Mouse (Mus musculus): ENCODE measurements around the gene Pitpnc1.

The Pitpnc1 gene

DNA sequence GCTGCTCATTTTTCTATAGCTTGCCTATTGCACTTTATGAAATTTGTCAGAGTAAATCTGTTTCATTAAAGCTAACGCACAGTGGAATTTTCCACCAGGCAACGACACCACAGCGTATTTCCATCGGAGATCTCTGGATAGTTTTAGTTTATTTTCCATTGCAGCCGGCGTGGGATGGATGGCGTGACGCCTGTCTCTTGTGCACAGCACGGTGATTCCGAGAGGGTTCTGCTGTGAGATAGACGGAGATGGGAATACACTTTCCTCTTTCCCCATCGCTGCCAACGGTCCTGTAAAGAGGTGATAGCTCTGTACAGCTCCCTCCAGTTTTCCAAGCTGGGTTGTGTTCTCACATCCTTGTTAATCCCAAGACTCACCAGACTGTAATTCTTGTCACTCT, 138.2 kb downstream of the Pitpnc1 start:
- DNase-seq (ENCODE audit: low read depth, low spot score) = no peak

DNA sequence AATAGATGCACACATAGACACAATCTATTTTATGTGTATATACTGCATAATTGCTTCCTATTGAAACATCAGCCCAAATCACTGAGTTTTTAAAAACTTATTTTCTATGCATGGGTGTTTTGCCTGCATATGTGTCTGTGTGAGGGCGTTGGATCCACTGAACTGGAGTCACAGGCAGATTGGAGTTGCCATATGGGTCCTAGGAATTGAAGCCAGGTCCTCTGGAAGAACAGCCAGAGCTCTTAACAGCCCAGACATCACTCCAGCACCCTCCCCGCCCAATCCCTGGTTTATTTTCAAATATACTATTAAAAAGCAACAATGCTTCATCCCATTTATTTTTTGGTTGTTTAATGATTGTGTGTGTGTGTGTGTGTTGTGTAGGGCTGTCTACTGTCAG, 139.1 kb downstream of the Pitpnc1 start:
- DNase-seq (ENCODE audit: low read depth, low spot score) = no peak

DNA sequence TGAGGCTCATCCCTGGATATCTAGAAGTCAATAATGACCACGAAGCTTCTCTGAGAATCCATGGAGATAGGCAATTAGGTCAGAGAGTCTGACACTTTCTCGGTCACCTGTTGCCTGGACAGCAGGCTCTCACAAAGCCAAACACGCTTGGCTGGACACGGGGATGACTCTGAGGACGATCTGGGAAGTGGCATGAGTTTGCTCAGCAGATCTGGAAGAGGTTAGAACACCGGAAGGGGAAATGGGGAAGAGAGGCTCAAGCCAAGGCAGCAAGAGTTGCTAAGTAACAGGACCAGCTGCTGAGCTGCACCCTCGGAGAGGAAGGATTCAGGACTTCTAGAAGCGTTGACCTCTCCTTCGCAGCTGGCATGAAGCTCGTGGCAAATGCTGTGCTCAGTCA, 143.2 kb downstream of the Pitpnc1 start:
- DNase-seq (ENCODE audit: low read depth, low spot score) = no peak

DNA sequence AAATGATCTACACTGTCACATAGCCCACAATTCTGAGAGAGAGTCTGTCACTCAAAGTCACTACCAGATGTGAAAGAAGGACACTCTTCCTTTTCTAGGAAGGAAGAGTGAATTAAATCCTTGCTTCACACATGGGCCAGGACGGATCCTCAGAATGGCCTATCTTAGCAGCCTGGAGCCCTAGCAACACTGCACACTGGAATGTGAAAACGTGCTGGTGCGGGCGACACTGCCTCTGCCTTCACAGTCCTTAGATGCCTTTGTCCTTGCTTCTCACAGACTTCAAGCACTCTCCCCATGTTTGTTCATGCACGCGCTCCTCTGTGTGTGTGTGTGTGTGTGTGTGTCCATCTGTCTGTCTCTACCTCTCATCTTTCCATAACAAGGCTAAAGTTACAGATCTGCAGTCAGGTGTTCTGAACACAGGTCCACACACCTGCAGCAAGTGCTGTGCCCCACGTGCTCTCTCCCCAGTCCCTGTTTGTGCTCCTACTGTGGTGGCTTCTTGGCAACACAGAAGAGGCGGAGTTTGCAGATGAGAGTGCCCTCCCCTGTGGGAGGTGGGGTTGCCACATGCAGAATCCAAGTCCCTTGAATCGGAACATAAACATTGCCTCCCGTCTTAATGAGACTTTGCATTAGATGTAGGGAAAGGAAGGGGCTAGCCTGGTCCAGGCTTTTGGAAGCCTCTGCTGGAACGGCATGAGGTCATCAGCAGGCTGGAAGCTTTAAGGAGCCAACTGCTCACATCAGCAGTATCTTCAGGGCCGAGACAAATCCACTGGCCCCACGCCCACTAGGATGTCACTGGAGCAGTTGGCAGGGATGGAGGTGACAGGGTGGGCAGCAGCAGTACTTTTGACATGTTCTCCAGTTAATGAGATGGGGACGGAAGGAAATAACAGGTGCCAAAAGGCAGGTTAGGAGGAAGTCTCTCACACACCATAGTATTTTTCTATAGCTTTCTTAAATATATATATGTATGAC, 144.5 kb downstream of the Pitpnc1 start:
- DNase-seq (ENCODE audit: low read depth, low spot score) = no peak

DNA sequence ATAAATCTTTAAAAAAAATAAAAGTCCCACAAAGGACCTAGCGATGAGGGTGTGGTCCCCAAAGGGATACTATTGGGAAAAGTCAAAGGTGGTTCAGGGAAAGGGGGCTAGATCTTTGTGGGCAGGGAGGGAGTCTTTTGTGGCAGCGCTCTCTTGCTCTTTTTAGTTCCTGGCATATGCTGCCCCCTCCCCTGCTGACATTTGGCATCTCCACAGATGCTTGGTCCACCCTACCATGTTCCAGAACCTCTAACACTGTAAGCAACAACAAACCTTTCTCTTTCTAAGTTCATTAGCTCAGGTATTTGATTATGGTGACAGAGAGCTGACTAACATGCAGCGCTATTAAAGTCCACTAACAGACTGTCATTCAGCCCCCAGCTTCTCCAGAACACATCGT, 145.3 kb downstream of the Pitpnc1 start:
- no peak for DNase-seq (ENCODE audit: low read depth, low spot score)

DNA sequence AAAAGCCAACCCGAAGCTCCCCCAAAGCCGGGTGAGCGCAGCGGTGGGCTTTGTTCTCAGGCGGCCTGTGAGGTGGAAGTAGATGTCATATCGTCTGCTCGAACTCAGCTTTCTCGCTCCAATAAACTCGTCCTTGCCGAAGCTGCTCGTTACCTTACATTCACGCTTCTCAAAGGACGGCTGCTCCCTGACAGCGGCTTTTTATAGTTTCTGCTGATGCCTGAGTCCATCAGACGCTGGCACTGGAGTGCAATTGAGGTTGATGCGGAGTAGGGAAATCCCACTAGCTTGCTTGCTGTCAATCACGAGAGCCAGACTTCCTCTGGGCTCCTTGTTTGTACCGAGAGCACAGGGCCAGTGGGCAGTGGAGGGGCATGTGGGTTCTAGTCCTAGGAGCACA, 147.3 kb downstream of the Pitpnc1 start:
- no peak for DNase-seq (ENCODE audit: low read depth, low spot score)

DNA sequence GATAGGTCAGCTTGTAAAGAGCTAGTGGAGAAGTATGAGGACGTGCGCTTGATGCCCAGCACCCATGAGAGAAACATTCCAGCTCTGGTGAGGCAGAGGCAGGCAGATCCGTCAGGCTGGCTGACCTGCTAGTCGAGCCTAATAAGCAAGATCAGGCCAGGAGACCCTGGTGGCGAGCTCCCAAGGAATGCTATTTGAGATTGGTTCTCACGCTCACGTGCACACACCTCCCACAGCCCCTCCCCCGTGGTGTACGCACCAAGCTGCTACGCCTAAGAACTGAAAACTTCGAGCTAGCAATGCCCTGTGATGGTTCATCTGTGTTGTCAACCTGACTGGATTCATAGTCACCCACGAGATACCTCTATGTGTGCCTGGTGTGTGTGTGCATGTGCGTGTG, 148.3 kb downstream of the Pitpnc1 start:
- DNase-seq (ENCODE audit: low read depth, low spot score) = no peak

DNA sequence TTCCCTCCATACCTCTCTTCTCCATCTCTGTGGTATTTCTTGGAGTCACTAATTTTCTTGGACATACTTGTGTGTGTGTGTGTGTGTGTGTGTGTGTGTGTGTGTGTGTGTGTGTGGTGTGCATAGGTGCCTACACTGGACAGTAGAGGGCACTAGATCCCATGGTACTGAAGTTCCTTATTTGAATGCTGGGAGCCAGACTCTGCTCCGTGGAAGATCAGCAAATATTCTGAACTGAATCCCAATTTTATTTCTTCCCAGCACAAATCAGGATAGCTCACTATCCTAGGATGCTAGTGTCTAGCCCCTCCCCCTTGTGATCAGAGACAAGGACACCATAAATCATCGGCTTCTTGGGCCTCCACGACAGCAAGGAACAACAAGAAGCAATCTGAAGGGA, 148.7 kb downstream of the Pitpnc1 start:
- DNase-seq (ENCODE audit: low read depth, low spot score) = no peak

DNA sequence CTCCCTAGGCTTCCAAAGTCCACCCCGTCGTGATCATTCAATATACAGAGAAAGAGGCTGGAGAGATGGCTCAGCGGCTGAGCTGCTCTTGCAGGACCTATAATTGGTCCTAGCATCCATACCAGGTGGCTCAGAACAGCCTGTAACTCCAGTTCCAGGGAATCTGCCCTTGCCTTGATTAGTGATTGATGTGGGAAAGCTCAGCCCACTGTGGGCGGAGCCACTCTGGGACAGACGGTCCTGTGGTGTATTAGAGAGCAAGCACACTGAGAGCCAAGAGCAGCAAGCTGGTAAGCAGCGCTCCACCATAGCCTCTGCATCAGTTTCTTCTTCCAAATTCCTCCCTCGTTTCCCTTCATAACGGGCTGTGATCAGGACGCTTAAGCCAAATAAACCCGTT, 150.6 kb downstream of the Pitpnc1 start:
- DNase-seq (ENCODE audit: low read depth, low spot score) = no peak

DNA sequence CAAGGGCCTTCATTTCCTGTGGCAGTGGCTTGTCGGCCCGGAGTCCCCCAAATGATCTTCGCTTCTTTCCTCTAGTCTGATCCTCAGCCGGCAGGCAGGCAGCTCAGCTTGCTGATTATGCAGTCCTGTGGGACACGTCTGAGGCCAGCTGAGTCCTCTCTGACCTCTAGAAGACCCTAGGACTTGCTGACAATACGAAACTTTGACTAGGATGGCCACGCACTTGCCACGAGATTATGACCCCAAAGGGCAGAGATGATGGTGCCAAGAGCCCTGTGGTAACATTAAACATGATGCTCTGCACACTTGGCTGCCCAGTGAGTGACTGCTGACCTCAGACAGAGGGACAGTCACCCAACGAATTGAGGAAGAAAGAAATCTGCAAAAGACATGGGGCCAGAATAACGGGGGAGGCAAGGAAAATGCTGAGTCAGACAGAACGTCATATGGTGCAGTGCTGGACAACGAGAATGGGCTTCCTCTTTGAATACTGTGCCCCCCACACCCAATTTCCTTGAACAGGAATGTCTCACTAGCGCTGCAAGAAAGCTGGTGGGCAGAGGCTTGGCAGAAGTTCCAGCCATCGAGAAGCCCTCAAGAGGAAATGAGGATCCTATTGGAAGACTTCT, 152.7 kb downstream of the Pitpnc1 start:
- DNase-seq (ENCODE audit: low read depth, low spot score) = no peak

DNA sequence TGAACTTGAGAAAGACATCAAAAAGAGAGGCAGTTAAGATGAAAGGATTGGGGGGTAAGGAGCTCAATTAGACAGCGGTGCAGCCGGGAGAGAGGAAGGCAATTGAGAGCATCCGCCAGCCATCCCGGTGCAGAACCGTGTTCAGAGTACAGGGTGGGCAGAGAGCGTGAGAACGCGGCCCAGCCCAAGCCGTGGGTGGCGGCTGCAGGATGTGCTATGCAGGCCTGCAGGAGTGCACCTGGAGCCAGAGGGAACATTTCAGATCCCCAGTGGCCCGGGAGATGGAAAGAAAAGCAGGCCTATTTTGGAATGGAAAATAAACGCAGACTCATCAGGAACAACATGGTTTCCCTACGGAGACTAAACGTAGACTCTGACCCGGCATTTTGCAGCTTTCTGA, 155.0 kb downstream of the Pitpnc1 start:
- DNase-seq (ENCODE audit: low read depth, low spot score) = no peak

DNA sequence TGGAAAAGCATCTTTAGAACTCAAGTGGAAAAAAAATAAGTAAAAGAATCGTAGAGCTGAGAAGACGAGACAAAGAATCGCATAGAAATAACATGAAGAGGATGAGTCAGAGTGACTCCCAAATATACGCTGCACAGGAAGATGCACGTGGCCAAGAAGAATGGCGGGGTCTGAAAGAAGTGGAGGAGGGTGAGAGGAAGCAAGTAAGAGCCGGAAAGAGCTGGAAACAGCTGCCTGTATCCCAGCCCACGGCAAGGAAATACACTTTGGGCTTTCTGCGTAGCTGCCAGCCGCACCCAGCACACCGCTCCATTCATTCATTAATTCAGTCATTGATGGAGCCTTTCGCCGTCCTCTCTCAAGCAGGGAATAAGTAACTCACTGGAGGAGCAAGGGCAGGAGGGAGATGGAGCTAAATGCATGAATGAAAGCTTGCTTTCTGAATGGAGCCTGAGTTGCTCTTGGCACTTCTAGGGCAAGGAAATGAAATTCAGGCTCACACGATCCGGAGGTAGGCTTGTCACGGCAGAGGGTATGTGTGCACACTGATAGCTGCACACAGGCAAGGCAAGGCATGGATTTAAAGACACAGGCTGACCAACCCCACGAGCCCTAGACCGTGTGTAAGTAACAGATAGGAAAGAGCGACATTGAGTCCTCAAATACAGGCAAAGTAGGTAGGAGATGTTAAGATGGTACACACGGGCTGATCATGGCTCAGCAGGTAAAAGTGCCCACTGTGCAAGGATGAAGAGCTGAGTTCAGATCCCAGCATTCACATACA, 160.0 kb downstream of the Pitpnc1 start:
- DNase-seq (ENCODE audit: low read depth, low spot score) = no peak

DNA sequence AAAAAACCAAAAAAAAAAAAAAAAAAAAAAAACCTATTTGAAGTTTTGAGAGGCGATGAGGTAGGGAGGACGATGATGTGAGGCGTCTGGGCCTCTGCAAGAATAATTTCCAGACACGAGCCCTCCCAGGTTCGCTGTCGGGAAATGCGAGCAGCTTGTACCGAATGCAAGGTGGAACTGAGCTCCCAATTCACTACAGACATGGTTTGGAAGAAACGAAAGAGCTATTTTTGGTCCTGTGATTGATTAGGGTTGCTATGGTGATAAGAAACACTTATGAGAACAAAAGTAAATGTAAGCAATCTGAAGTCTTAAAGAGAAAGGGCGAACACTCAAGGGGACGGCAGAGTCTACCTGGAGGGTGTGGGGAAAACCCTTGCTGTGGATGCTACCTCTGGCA, 164.3 kb downstream of the Pitpnc1 start:
- DNase-seq (ENCODE audit: low read depth, low spot score) = no peak

DNA sequence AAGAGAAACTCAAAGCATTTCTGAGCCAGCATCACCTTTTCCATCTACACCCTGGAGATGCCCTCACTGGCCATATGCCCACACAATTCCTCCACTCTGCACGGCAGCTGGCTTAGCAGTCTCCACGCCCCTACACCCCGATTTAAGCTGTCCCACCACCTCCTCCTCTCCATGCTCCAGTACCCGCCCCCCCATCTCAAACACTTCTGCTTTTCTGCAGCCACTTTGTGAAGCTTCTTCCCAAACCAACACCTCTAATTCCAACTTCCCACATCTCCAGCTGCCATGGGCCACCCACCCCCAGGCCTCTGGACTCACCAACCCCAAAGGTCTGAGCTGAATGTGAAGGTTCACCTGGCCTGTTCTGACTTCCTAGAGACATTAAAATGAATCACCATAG, 168.4 kb downstream of the Pitpnc1 start:
- DNase-seq (ENCODE audit: low read depth, low spot score) = no peak

DNA sequence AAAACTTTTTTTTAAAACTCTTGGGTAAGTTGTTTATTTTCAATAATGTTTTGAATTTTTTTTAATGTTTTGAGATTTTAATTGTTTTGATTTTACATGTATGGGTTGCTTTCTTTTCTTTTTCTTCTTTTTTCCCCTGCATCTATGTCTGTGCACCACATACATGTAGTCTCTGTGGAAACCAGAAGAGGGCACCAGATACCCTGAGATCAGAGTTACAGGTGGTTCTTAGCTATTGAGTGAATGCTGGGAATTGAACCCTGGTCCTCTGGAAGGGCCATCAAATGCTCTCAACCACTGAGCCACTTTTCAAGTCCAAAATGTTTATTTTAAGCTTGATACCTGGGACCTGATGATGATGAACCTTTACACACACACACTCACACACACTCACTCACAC, 170.3 kb downstream of the Pitpnc1 start:
- no peak for DNase-seq (ENCODE audit: low read depth, low spot score)

DNA sequence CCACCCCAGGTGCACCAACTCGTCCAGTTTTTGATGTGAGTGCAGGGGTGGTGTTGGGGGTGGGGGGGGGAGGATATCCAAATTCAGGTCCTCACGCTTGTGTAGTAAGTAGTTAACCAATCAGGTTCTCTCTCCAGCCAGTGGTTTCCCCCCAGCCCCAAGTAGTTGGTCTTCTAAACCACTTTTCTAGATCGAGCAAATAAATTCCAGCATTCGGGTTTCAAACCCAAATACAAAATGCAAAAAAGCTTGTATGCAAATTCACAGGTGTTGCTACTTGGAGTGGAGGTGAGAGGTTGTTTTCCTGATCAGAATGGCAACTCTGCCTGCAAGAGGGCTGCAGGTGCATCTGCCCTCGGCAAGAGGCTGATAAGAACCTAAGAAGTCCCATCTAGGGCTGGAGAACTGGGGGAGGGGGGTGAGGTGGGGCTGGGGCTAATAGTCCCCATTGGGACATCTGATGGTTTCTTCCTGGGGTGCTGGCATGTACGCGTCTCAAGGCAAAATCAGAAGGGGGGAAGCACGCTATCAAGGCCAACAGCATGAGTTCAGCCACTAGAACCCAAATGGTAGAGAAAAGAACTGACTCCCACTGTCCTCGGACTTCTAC, 170.9 kb downstream of the Pitpnc1 start:
- DNase-seq (ENCODE audit: low read depth, low spot score) = no peak

DNA sequence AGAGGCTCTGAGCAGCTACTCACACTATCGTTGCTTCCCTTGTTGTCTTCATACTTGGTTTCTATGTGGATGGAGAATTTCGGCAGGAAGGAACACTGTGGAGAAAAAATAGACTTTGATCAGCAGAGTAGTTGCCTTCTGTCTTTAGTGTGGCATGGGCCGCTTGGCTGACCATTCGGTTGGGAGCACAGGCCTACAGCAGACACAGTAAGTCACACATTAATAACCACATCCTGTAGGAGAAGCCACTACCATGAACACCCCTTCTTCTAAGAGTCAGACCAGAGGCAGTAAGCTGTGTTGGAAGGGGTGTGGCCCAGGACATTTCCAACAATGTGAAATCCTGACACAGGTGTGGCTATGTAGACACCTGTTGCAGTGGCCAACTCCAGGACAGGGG, 174.3 kb downstream of the Pitpnc1 start:
- no peak for DNase-seq (ENCODE audit: low read depth, low spot score)

DNA sequence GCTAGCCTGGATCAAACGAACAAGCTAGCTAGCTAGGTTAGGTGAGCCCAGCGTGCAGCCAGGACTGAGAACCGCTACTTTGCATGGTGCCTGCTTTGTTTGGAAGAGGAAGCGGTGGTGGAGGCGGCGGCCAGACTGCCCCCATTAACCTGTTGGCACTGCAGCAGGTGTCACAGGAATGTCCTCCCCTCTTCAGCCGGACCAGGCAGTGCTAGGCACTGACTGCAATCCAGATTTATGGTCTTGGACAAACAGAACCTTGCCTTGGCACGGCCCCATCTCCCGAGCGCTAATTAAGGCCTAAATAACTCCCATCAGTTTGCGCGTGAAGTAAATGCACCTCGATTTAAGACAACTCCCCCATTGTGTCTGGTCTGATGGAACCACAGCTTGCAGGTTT, 178.5 kb downstream of the Pitpnc1 start:
- no peak for DNase-seq (ENCODE audit: low read depth, low spot score)

DNA sequence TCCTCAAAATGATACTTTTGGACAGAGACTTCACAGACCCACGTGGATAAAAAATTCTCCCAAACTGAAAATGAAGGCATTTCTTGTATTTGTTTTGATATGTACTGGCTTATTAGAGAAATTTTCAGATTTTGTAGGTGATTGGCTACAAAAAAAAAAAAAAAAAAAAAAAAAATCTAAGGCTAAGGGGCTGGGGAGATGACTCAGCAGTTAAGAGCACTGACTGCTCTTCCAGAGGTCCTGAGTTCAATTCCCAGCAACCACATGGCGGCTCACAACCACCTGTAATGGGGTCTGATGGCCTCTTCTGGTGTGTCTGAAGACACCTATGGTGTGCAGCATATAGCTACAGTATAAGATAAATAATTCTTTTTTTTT, 182.3 kb downstream of the Pitpnc1 start:
- DNase-seq (ENCODE audit: low read depth, low spot score) = no peak

DNA sequence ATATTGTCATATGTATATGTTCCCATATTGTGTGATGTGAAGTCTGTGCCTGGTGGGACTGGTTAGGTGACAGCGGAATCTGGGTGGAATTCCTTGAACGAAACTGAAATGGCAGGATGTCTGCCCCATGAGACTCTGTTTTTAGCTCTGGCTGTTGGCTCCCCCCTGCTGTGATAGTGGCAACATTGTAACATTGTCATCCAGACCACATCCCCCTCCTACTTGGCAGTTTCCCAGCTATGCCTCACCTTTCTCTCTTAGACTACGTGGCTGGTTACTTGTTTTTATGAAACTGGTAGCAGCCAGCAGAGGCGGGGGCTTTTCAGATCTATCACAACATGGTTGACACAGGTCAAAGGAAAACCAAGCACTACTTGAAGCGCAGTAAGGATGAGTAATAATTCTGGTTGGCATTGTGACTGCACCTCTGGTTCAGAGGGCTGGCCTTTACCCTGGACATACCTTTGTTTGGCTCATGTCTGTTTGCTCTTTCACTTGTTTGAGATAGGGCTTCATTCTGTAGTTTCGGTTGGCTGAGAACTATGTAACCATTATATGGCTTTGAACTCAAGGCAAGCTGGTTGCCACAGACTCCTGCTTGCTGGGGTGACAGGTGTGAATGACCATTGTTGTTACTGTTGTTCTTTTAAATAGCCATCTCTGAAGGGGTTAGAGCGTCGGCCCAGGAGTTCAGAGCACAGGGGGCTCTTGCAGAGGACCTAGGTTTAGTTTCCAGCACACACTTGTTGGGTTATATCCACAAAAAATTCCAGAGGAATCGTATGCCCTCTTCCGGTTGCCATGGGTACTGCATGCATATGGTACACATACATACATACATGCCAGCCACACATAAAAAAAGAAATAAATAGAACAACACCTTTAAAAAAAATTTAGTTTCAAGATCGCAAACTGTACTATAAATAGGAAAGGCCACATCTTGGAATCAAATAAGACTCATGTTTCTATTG, 183.0 kb downstream of the Pitpnc1 start:
- no peak for DNase-seq (ENCODE audit: low read depth, low spot score)

DNA sequence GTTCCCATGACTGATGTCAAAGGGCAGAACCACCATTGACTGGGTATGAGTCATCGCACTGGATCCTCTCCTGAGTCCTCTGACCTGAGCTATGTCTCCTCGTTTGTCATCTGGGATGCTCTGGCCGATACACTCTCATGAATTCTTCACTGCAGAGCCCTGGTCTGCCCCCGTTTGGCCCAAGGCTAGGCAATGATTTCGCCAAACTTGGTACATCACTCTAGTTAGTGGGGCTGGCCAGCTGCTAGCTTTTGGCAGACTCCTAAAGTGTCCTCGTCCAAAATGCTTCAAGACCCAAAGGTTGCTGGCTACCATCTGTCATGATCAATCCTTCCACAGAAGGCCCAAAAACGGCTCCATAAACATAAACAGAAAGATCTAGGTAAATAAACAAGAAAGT, 184.8 kb downstream of the Pitpnc1 start:
- DNase-seq (ENCODE audit: low read depth, low spot score) = peak; percentile 22

Measured in 3T3-L1 (cell line).